Mouse (Mus musculus) ES-Bruce4 (cell line): ENCODE measurements around the gene Hdac9. TPM values are rescaled to one million over a fixed set of nuclear protein-coding genes. Genes with fewer than 3 reads are reported as not detected.

ENCODE experiments used
- H3K27ac ChIP-seq: 2 replicates; pipeline ENCODE4 v1.5.1; 2012; ENCODE audit warnings: low read length, inconsistent platforms; ENCODE audit not compliant: insufficient read depth
- H3K27me3 ChIP-seq: 2 replicates; pipeline ENCODE4 v1.6.1; 2012; ENCODE audit warnings: mild to moderate bottlenecking, low read length, inconsistent platforms; ENCODE audit not compliant: control insufficient read depth, poor library complexity, insufficient read depth, severe bottlenecking
- H3K36me3 ChIP-seq: 2 replicates; pipeline ENCODE4 v1.6.1; 2012; ENCODE audit warnings: inconsistent platforms, mild to moderate bottlenecking, low read length, moderate library complexity; ENCODE audit not compliant: control insufficient read depth, poor library complexity, insufficient read depth, severe bottlenecking
- H3K4me1 ChIP-seq: one replicate; pipeline ENCODE4 v1.8.1; 2011; ENCODE audit warnings: low read length; ENCODE audit not compliant: control insufficient read depth, insufficient read depth
- H3K4me3 ChIP-seq: 2 replicates; pipeline ENCODE4 v1.5.1; 2011; ENCODE audit warnings: low read depth, mild to moderate bottlenecking, low read length
- H3K9ac ChIP-seq: 2 replicates; pipeline ENCODE4 v1.6.1; 2012; ENCODE audit warnings: low read depth, mild to moderate bottlenecking, inconsistent platforms; ENCODE audit not compliant: poor library complexity, severe bottlenecking
- H3K9me3 ChIP-seq: replicated peaks from 2 replicates; pipeline ENCODE4 v1.6.1; 2012; ENCODE audit warnings: mild to moderate bottlenecking, low read length, inconsistent platforms; ENCODE audit not compliant: control insufficient read depth, poor library complexity, insufficient read depth, severe bottlenecking
- CTCF ChIP-seq: IDR thresholded peaks from one replicate; pipeline ENCODE4 v1.8.1; 2011; ENCODE audit warnings: low read depth, low read length
- EP300 ChIP-seq: IDR thresholded peaks from 2 replicates; pipeline ENCODE4 v1.6.1; 2011; ENCODE audit warnings: low read depth, low read length; ENCODE audit not compliant: insufficient read depth
- POLR2A ChIP-seq: IDR thresholded peaks from one replicate; pipeline ENCODE4 v1.8.1; 2011; ENCODE audit warnings: low read length; ENCODE audit not compliant: insufficient read depth
- polyA plus RNA-seq: library from polyadenylated mRNA; stranded (reverse); fragments of >200 nt; gene quantifications from 2 replicates; pipeline ENCODE4 v1.2.4, GENCODE M21; 2011; ENCODE audit warnings: low read depth; ENCODE audit not compliant: missing spikeins, insufficient read depth, insufficient read length

Gene Hdac9
- polyA plus RNA-seq, 1 experiment = 1.6 TPM

GRCm38 (mm10) chr12:34221014-34221413 lies 695.9 kb downstream of the Hdac9 start:
- Histone ChIP-seq H3K27ac (no peak overlapping the region), H3K4me3 (no peak overlapping the region)

GRCm38 (mm10) chr12:34220051-34220926 lies 696.6 kb downstream of the Hdac9 start:
- no peak for TF ChIP-seq EP300
- TF ChIP-seq POLR2A = no peak
- no peak for TF ChIP-seq CTCF
- no peak overlapping the region for H3K4me3 ChIP-seq

More at GRCm38 (mm10) chr12:34221014-34221413, 695.9 kb downstream of the Hdac9 start:
- no peaks in the 10 kb centered on the region for H3K36me3 ChIP-seq
- peaks cover 7% of the 10 kb centered on the region for H3K4me1 ChIP-seq
- TF ChIP-seq EP300 = no peak
- TF ChIP-seq POLR2A = no peak
- no peak for TF ChIP-seq CTCF
- no peak overlapping the region for H3K9ac ChIP-seq
- no peaks in the 10 kb centered on the region for H3K9me3 ChIP-seq
- no peaks in the 10 kb centered on the region for H3K27me3 ChIP-seq

GRCm38 (mm10) chr12:34218561-34218960 lies 698.3 kb downstream of the Hdac9 start:
- H3K27ac ChIP-seq = no peak overlapping the region
- no peak overlapping the region for H3K4me3 ChIP-seq
- H3K27me3 ChIP-seq = no peaks in the 10 kb centered on the region
- H3K36me3 ChIP-seq = no peaks in the 10 kb centered on the region
- H3K9me3 ChIP-seq = no peaks in the 10 kb centered on the region
- no peak for TF ChIP-seq CTCF
- TF ChIP-seq POLR2A = no peak
- TF ChIP-seq EP300 = no peak
- H3K9ac ChIP-seq = no peak overlapping the region
- H3K4me1 ChIP-seq = peaks cover 7% of the 10 kb centered on the region

More at GRCm38 (mm10) chr12:34220051-34220926, 696.6 kb downstream of the Hdac9 start:
- no peak overlapping the region for H3K27ac ChIP-seq
- H3K9me3 ChIP-seq = no peaks in the 10 kb centered on the region
- peaks cover 7% of the 10 kb centered on the region for H3K4me1 ChIP-seq
- no peak overlapping the region for H3K9ac ChIP-seq
- H3K27me3 ChIP-seq = no peaks in the 10 kb centered on the region
- H3K36me3 ChIP-seq = no peaks in the 10 kb centered on the region

- no peaks in the 10 kb centered on the region for H3K4me1 ChIP-seq
- no peaks in the 10 kb centered on the region for H3K9me3 ChIP-seq
- no peak overlapping the region for H3K4me3 ChIP-seq
- H3K27me3 ChIP-seq = no peaks in the 10 kb centered on the region
- no peak overlapping the region for H3K9ac ChIP-seq
- no peak for TF ChIP-seq CTCF
- TF ChIP-seq EP300 = no peak
- TF ChIP-seq POLR2A = no peak
- no peak overlapping the region for H3K27ac ChIP-seq
- no peaks in the 10 kb centered on the region for H3K36me3 ChIP-seq
Measured at GRCm38 (mm10) chr12:34215023-34216020, 701.6 kb downstream of the Hdac9 start.

- Histone ChIP-seq H3K4me1 (no peaks in the 10 kb centered on the region), H3K9me3 (no peaks in the 10 kb centered on the region), H3K27ac (no peak overlapping the region), H3K36me3 (no peaks in the 10 kb centered on the region), H3K27me3 (no peaks in the 10 kb centered on the region), H3K9ac (no peak overlapping the region), H3K4me3 (no peak overlapping the region)
- TF ChIP-seq POLR2A = no peak
- TF ChIP-seq CTCF = no peak
- no peak for TF ChIP-seq EP300
Measured at GRCm38 (mm10) chr12:34212162-34212561, 704.7 kb downstream of the Hdac9 start.
